Mouse (Mus musculus) E14TG2a.4 (cell line): Measurements from ENCODE around the gene Nbl1.

Experiments used
- CTCF ChIP-seq: conservative IDR thresholded peaks from 2 replicates; pipeline ENCODE4 v1.5.1; 2014; ENCODE audit warnings: low read length
- POU5F1 ChIP-seq: IDR thresholded peaks from 2 replicates; pipeline ENCODE4 v1.6.1; 2014; ENCODE audit warnings: low read length, borderline replicate concordance

DNA sequence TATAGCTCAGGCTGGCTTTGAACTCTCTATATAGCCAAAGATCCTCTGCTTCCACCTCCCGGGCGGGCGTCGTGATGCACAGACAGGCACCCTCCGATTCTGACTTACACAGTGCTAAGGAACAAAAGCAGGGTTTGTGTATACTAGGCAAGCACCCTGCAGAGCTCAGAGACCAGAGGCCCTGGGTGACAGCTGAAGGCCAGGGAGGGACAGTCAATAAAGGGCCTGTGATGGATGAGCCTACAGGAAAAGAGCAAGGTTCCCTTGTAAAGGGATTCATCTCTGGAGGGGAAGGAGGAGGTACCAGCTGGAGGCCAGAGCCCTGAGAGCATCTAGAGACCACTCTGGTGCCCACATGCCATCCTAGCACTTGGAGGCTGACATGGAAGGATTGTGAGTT is 39.4 kb downstream of the Nbl1 start:
- TF ChIP-seq CTCF (no peak), POU5F1 (no peak)
